Mouse (Mus musculus): ENCODE measurements at regions not wholly inside any gene's neighbourhood (a gene's known extent, or its start where the extent isn't known, plus 50 kb on each side); places are given as distances from the start of the nearest gene placed in this dataset.

DNA sequence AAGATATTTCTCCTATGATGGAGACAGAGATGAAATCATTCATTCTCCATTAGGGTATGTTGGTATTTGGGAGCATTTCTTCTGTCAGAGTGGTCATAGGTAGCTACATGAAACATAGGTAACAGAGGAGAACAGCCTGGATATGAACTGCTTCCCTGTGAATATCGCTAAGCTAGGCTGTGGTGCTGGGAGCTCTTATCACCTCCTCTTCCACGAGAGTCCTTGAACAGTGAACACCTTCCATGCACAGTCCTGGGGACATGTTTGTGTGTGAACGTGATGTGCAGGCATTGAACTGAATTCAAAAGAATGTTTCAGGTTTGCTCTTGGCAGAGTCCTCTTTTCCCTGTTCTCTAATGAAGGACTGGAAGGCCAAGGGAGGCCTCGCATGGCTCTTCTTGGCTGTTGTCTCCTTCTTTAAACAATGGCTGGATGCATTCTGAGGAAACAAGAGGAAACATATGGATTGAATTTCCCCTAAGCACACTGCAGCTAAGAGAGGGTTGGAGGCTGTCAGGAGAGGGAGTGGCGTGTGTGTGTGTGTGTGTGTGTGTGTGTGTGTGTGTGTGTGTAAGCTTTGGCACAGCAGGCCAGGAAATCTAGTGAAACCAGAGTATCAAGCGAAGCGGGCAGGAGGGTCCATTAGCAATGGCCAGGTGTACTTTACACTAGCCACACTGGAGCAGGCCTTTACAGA is 239.8 kb upstream of the Gm12728 start:
- H3K4me1 ChIP-seq (ENCODE audit: control insufficient read depth, insufficient read depth, low read length) = no peaks in the 10 kb centered on the region
- H3K27ac ChIP-seq (ENCODE audit: insufficient read depth, low read length) = no peak overlapping the region
- TF ChIP-seq EP300 (IDR thresholded peaks at IDR 0.05; ENCODE audit: insufficient read depth, low read depth, low read length) (no peak), CTCF (IDR thresholded peaks at IDR 0.05; ENCODE audit: low read depth, low read length) (no peak), POLR2A (IDR thresholded peaks at IDR 0.05; ENCODE audit: insufficient read depth, low read length) (no peak)
- H3K9ac ChIP-seq (ENCODE audit: low read depth, poor library complexity, severe bottlenecking) = no peak overlapping the region
- peaks cover 5% of the 10 kb centered on the region; the same call in 1 of the 2 replicates for H3K9me3 ChIP-seq (replicated peaks; ENCODE audit: control insufficient read depth, insufficient read depth, low read length, poor library complexity, severe bottlenecking)
- no peaks in the 10 kb centered on the region for H3K36me3 ChIP-seq (ENCODE audit: control insufficient read depth, insufficient read depth, low read length, poor library complexity, severe bottlenecking)
- H3K27me3 ChIP-seq (ENCODE audit: control insufficient read depth, insufficient read depth, low read length, poor library complexity, severe bottlenecking) = no peaks in the 10 kb centered on the region
- H3K4me3 ChIP-seq (ENCODE audit: low read depth, low read length) = no peak overlapping the region

DNA sequence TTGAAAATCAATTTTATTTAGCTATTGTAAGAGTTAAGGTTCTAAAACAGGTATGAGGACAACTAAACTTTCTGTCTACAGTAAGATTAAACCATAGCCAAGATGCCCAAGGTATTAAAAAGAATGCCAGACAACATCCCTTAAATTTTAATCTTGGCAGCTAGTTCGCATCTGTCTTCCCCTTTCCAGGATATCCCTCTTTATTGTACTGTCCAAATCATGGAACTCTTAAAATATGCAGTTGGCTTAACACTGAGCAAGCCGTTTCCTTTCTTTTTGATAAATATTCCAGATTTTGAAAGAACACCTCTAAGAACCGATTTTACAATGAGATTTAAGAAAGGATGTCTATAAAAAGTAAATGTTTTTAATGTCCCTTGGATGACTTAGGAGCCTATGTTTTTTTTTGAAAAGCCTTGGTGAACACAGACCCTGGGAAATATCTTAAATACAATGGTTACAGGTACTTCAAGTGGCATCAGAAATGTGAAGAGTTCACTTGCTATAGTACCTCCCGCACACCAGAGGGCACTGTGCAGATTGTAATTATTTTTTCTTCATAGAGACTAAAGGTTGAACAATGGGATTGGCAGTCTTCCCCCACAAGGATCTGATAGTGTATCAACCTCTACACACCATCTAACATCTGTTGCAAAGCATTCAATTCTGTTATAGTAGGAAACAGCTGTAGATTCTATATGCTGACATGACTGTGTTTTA is 237.5 kb upstream of the Gm12728 start:
- TF ChIP-seq CTCF (IDR thresholded peaks at IDR 0.05; ENCODE audit: low read depth, low read length) (no peak), POLR2A (IDR thresholded peaks at IDR 0.05; ENCODE audit: insufficient read depth, low read length) (no peak), EP300 (IDR thresholded peaks at IDR 0.05; ENCODE audit: insufficient read depth, low read depth, low read length) (no peak)

DNA sequence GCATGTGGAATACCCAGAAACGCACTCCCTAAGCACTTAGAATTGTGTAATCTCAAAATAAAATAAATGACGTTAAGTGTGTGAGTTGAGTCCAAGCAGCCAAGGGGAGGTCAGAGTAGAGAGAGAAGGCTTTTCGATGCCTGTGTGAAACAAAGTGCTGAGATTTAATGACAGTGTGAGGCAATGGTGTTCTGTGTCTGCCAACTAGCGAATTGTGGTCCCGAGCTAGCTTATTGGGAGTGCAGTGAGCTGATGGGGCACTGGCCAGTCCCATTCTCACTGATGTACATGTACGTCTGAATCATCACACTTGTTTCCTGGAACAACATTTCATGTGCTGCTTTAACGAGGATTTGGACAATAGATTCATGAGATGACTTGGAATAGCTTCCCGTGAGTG is 234.7 kb upstream of the Gm12728 start:
- Histone ChIP-seq H3K36me3 (ENCODE audit: control insufficient read depth, insufficient read depth, low read length, poor library complexity, severe bottlenecking) (no peaks in the 10 kb centered on the region), H3K4me3 (ENCODE audit: low read depth, low read length) (no peak overlapping the region), H3K27me3 (ENCODE audit: control insufficient read depth, insufficient read depth, low read length, poor library complexity, severe bottlenecking) (no peaks in the 10 kb centered on the region), H3K9ac (ENCODE audit: low read depth, poor library complexity, severe bottlenecking) (no peak overlapping the region), H3K4me1 (ENCODE audit: control insufficient read depth, insufficient read depth, low read length) (no peaks in the 10 kb centered on the region), H3K27ac (ENCODE audit: insufficient read depth, low read length) (no peak overlapping the region), H3K9me3 (replicated peaks; ENCODE audit: control insufficient read depth, insufficient read depth, low read length, poor library complexity, severe bottlenecking) (no peaks in the 10 kb centered on the region)
- no peak for TF ChIP-seq POLR2A (IDR thresholded peaks at IDR 0.05; ENCODE audit: insufficient read depth, low read length)

More for the DNA sequence above, 237.5 kb upstream of the Gm12728 start:
- H3K27me3 ChIP-seq (ENCODE audit: control insufficient read depth, insufficient read depth, low read length, poor library complexity, severe bottlenecking) = no peaks in the 10 kb centered on the region
- no peak overlapping the region for H3K4me3 ChIP-seq (ENCODE audit: low read depth, low read length)
- H3K4me1 ChIP-seq (ENCODE audit: control insufficient read depth, insufficient read depth, low read length) = no peaks in the 10 kb centered on the region
- no peaks in the 10 kb centered on the region for H3K9me3 ChIP-seq (replicated peaks; ENCODE audit: control insufficient read depth, insufficient read depth, low read length, poor library complexity, severe bottlenecking)
- no peak overlapping the region for H3K9ac ChIP-seq (ENCODE audit: low read depth, poor library complexity, severe bottlenecking)
- no peak overlapping the region for H3K27ac ChIP-seq (ENCODE audit: insufficient read depth, low read length)
- no peaks in the 10 kb centered on the region for H3K36me3 ChIP-seq (ENCODE audit: control insufficient read depth, insufficient read depth, low read length, poor library complexity, severe bottlenecking)

DNA sequence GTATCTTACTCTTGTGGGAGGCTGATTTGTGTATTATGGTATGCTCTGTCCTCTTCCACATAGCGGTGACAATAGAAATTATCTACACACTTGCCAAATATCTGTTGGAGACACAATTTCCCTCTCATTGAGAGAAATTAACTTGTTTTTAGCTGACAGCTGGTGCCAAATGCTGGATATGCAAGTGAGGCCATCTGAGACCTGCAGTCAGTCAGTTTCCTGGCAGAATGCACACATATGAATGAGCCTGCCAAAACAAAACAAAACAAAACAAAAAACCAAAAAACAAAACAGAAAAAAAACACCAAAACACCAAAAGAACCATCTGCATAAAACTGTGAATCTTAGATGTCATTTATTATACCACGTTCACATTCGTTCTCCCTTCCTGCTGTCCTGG is 233.7 kb upstream of the Gm12728 start:
- TF ChIP-seq POLR2A (IDR thresholded peaks at IDR 0.05; ENCODE audit: insufficient read depth, low read length) (no peak), EP300 (IDR thresholded peaks at IDR 0.05; ENCODE audit: insufficient read depth, low read depth, low read length) (no peak), CTCF (IDR thresholded peaks at IDR 0.05; ENCODE audit: low read depth, low read length) (no peak)
- Histone ChIP-seq H3K9ac (ENCODE audit: low read depth, poor library complexity, severe bottlenecking) (no peak overlapping the region), H3K27me3 (ENCODE audit: control insufficient read depth, insufficient read depth, low read length, poor library complexity, severe bottlenecking) (no peaks in the 10 kb centered on the region), H3K4me1 (ENCODE audit: control insufficient read depth, insufficient read depth, low read length) (no peaks in the 10 kb centered on the region), H3K36me3 (ENCODE audit: control insufficient read depth, insufficient read depth, low read length, poor library complexity, severe bottlenecking) (no peaks in the 10 kb centered on the region), H3K27ac (ENCODE audit: insufficient read depth, low read length) (no peak overlapping the region), H3K4me3 (ENCODE audit: low read depth, low read length) (no peak overlapping the region), H3K9me3 (replicated peaks; ENCODE audit: control insufficient read depth, insufficient read depth, low read length, poor library complexity, severe bottlenecking) (no peaks in the 10 kb centered on the region)

DNA sequence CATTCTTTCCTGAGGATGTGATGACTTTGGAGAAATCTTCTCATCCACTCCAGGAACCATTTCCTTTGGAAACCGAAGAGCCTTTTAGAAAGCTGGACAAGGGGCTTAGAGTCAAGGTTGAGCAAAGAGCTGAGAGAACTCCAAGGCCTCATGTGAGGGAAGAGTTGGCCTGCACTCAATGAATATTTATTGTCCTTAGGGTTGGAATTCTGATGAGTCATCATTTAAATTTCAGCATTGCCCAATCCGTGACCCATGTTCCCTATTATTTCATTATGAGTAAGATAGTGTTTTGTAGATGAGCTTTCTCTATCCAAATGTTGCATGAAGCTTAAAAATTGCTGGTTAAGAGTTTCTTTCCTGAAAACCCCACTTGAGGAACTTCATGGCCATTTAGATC is 232.3 kb upstream of the Gm12728 start:
- Histone ChIP-seq H3K9ac (ENCODE audit: low read depth, poor library complexity, severe bottlenecking) (no peak overlapping the region), H3K27ac (ENCODE audit: insufficient read depth, low read length) (no peak overlapping the region), H3K9me3 (replicated peaks; ENCODE audit: control insufficient read depth, insufficient read depth, low read length, poor library complexity, severe bottlenecking) (no peaks in the 10 kb centered on the region), H3K4me3 (ENCODE audit: low read depth, low read length) (no peak overlapping the region), H3K36me3 (ENCODE audit: control insufficient read depth, insufficient read depth, low read length, poor library complexity, severe bottlenecking) (no peaks in the 10 kb centered on the region), H3K27me3 (ENCODE audit: control insufficient read depth, insufficient read depth, low read length, poor library complexity, severe bottlenecking) (no peaks in the 10 kb centered on the region), H3K4me1 (ENCODE audit: control insufficient read depth, insufficient read depth, low read length) (no peaks in the 10 kb centered on the region)
- TF ChIP-seq POLR2A (IDR thresholded peaks at IDR 0.05; ENCODE audit: insufficient read depth, low read length) (no peak), CTCF (IDR thresholded peaks at IDR 0.05; ENCODE audit: low read depth, low read length) (no peak), EP300 (IDR thresholded peaks at IDR 0.05; ENCODE audit: insufficient read depth, low read depth, low read length) (no peak)

DNA sequence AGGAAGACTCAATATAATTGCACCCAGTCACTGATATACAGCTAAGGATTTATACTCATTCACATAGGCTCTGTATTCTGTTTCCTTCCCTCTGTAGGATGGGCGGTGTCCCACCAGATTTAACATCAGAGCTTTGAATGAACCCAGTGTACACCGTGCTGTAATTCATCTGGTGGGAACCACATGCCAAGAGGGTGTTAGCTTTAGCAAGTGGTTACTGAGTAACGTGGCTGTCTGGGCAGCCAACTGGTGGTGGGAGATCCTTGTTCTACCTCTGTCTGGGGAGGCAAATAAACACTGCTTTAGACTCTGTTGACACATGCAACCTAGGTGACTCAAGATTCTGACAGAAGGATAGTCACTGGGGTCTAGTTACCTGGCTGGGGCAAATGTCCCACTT is 229.6 kb upstream of the Gm12728 start:
- H3K4me3 ChIP-seq (ENCODE audit: low read depth, low read length) = no peak overlapping the region
- H3K9ac ChIP-seq (ENCODE audit: low read depth, poor library complexity, severe bottlenecking) = no peak overlapping the region
- no peaks in the 10 kb centered on the region; the same call in 1 of the 2 replicates for H3K9me3 ChIP-seq (replicated peaks; ENCODE audit: control insufficient read depth, insufficient read depth, low read length, poor library complexity, severe bottlenecking)
- no peaks in the 10 kb centered on the region for H3K36me3 ChIP-seq (ENCODE audit: control insufficient read depth, insufficient read depth, low read length, poor library complexity, severe bottlenecking)
- no peaks in the 10 kb centered on the region for H3K27me3 ChIP-seq (ENCODE audit: control insufficient read depth, insufficient read depth, low read length, poor library complexity, severe bottlenecking)
- TF ChIP-seq POLR2A (IDR thresholded peaks at IDR 0.05; ENCODE audit: insufficient read depth, low read length) = no peak
- no peak for TF ChIP-seq EP300 (IDR thresholded peaks at IDR 0.05; ENCODE audit: insufficient read depth, low read depth, low read length)
- no peak for TF ChIP-seq CTCF (IDR thresholded peaks at IDR 0.05; ENCODE audit: low read depth, low read length)
- no peaks in the 10 kb centered on the region for H3K4me1 ChIP-seq (ENCODE audit: control insufficient read depth, insufficient read depth, low read length)
- H3K27ac ChIP-seq (ENCODE audit: insufficient read depth, low read length) = no peak overlapping the region

Measured in ES-Bruce4 (cell line).